Mouse (Mus musculus) hindbrain, embryonic 13.5 days (tissue): ENCODE data around the gene Pmel. TPM values are rescaled to one million over a fixed set of nuclear protein-coding genes. Genes with fewer than 3 reads are reported as not detected.

Experiments used
- ATAC-seq: fragments of 200-750 bp; cut with Nextera tagmentation; 2 replicates; pipeline ENCODE4 v1.8.0; 2017; ENCODE audit warnings: moderate TSS enrichment; ENCODE audit not compliant: low FRiP score
- H3K27ac ChIP-seq: fragments of 300-500 bp; sonication (generic); 2 replicates; pipeline ENCODE4 v1.5.1; 2015; ENCODE audit warnings: inconsistent platforms, mild to moderate bottlenecking, moderate library complexity
- H3K27me3 ChIP-seq: fragments of 300-500 bp; sonication (generic); 2 replicates; pipeline ENCODE4 v1.6.1; 2015; ENCODE audit warnings: mild to moderate bottlenecking, inconsistent platforms
- H3K36me3 ChIP-seq: fragments of 300-500 bp; sonication (generic); 2 replicates; pipeline ENCODE4 v1.6.1; 2015; ENCODE audit warnings: mild to moderate bottlenecking, inconsistent platforms
- H3K4me1 ChIP-seq: fragments of 300-500 bp; sonication (generic); replicated peaks from 2 replicates; pipeline ENCODE4 v1.6.1; 2015; ENCODE audit warnings: inconsistent platforms
- H3K4me2 ChIP-seq: fragments of 300-500 bp; sonication (generic); 2 replicates; pipeline ENCODE4 v1.6.1; 2015; ENCODE audit warnings: inconsistent platforms, mild to moderate bottlenecking, moderate library complexity
- H3K4me3 ChIP-seq: fragments of 300-500 bp; sonication (generic); 2 replicates; pipeline ENCODE4 v1.5.1; 2015; ENCODE audit warnings: mild to moderate bottlenecking, inconsistent platforms
- H3K9ac ChIP-seq: fragments of 300-500 bp; sonication (generic); 2 replicates; pipeline ENCODE4 v1.6.1; 2015; ENCODE audit warnings: mild to moderate bottlenecking, inconsistent platforms
- H3K9me3 ChIP-seq: fragments of 300-500 bp; sonication (generic); 2 replicates; pipeline ENCODE4 v1.6.1; 2016; ENCODE audit warnings: inconsistent platforms
- WGBS: fragments of 180-500 bp; shearing (Covaris S2); methylation state at CpG from one replicate; pipeline ENCODE4 v1.1.7; 2015; 5-methylcytosine and 5-hydroxymethylcytosine counted together
- polyA plus RNA-seq: library from polyadenylated mRNA; unstranded; fragments of >200 nt; fragmentation: Nextera tagmentation; extraction: Ambion mirVana; gene quantifications from 2 replicates; pipeline ENCODE4 v1.2.1, GENCODE M21; 2015

Pmel gene
- polyA plus RNA-seq, 1 experiment from 2014 or later, result 0.70 TPM

- Histone ChIP-seq H3K4me2 (peak overlapping the region; percentile 94), H3K9me3 (no peaks in the 10 kb centered on the region), H3K27me3 (peaks cover 63% of the 10 kb centered on the region), H3K9ac (peak overlapping the region; percentile 87), H3K27ac (no peak overlapping the region; the same call in 1 of the 2 replicates), H3K4me1 (peaks cover 34% of the 10 kb centered on the region), H3K36me3 (no peaks in the 10 kb centered on the region), H3K4me3 (peak overlapping the region; percentile 60)
- 19% methylated on average over 8 of the region's 8 CpGs for WGBS
- ATAC-seq, result no peak
Measured at GRCm38 (mm10) chr10:128744211-128744610, 40.2 kb downstream of the Pmel start.

GRCm38 (mm10) chr10:128744680-128745601 lies 40.9 kb downstream of the Pmel start, which contains the start of gene Dgka:
Dgka (minus strand) TSS chr10:128744855.
- peak within 1 kb of the TSS; percentile 94 for H3K4me2 ChIP-seq
- H3K4me1 ChIP-seq, result peaks cover 42% of the 10 kb centered on the region
- H3K9me3 ChIP-seq, result no peaks in the 10 kb centered on the region
- H3K4me3 ChIP-seq, result peak within 1 kb of the TSS; percentile 60
- no peaks in the 10 kb centered on the region for H3K36me3 ChIP-seq
- peaks cover 63% of the 10 kb centered on the region for H3K27me3 ChIP-seq
- peak within 1 kb of the TSS; percentile 12; the same call in 1 of the 2 replicates for H3K27ac ChIP-seq
- ATAC-seq, result no peak
- 24% methylated on average over 18 of the region's 18 CpGs for WGBS
- H3K9ac ChIP-seq, result peak within 1 kb of the TSS; percentile 87

- H3K4me1 ChIP-seq, result peaks cover 48% of the 10 kb centered on the region
- no peak overlapping the region for H3K4me2 ChIP-seq
- peaks cover 56% of the 10 kb centered on the region for H3K27me3 ChIP-seq
- WGBS, result 93% methylated on average over 10 of the region's 10 CpGs
- no peak overlapping the region for H3K27ac ChIP-seq
- no peaks in the 10 kb centered on the region for H3K9me3 ChIP-seq
- H3K4me3 ChIP-seq, result no peak overlapping the region
- ATAC-seq, result no peak
- no peak overlapping the region for H3K9ac ChIP-seq
- no peaks in the 10 kb centered on the region for H3K36me3 ChIP-seq
Measured at GRCm38 (mm10) chr10:128745946-128746613, 42.1 kb downstream of the Pmel start.

DNA sequence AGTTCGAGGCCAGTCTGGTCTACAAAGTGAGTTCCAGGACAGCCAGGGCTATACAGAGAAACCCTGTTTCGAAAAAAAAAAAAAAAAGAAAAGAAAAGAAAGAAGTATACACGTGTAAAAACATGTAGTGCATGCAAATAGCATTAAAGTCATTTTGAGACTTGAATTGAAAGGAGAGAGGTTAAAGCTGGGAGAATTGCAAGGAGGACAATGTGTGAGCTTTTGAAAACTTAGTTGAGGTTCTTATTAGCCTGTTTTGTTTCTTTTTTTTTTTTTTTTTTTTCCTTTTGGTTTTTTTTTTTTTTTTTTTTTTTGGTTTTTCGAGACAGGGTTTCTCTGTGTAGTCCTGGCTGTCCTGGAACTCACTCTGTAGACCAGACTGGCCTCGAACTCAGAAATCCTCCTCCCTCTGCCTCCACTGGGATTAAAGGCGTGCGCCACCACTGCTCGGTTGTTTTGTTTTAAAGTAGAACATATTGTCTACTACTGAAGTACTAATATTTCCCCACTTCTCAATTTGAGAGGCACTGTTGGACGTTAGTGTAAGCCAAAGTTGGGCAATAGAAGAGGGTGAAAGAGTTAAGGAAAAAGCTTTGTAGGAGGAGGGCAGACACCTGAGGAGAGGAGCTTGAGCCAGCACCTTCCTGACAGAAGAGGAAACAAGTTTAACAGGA lies 43.1 kb downstream of the Pmel start:
- no peaks in the 10 kb centered on the region for H3K9me3 ChIP-seq
- H3K27ac ChIP-seq, result peak overlapping the region; percentile 95
- 45% methylated on average over 9 of the region's 9 CpGs for WGBS
- peaks cover 48% of the 10 kb centered on the region for H3K4me1 ChIP-seq
- peaks cover 46% of the 10 kb centered on the region for H3K27me3 ChIP-seq
- no peaks in the 10 kb centered on the region for H3K36me3 ChIP-seq
- ATAC-seq, result no peak
- peak overlapping the region; percentile 76 for H3K4me3 ChIP-seq
- peak overlapping the region; percentile 88 for H3K9ac ChIP-seq
- peak overlapping the region; percentile 92 for H3K4me2 ChIP-seq

GRCm38 (mm10) chr10:128747646-128748251 lies 43.8 kb downstream of the Pmel start, which contains the start of gene Pym1:
Pym1 (plus strand) TSS chr10:128747889.
- no peak; the same call in none of the 2 replicates for ATAC-seq
- H3K4me3 ChIP-seq, result peak within 1 kb of the TSS; percentile 76
- H3K4me2 ChIP-seq, result peak within 1 kb of the TSS; percentile 92
- peaks cover under 1% of the 10 kb centered on the region; the same call in 1 of the 2 replicates for H3K36me3 ChIP-seq
- no peaks in the 10 kb centered on the region for H3K9me3 ChIP-seq
- peak within 1 kb of the TSS; percentile 88 for H3K9ac ChIP-seq
- H3K27me3 ChIP-seq, result peaks cover 40% of the 10 kb centered on the region
- peak within 1 kb of the TSS; percentile 95 for H3K27ac ChIP-seq
- peaks cover 47% of the 10 kb centered on the region for H3K4me1 ChIP-seq
- WGBS, result under 1% methylated on average over 36 of the region's 36 CpGs

GRCm38 (mm10) chr10:128748252-128748864 lies 44.4 kb downstream of the Pmel start:
- peaks cover 41% of the 10 kb centered on the region for H3K4me1 ChIP-seq
- peaks cover 6% of the 10 kb centered on the region; the same call in 1 of the 2 replicates for H3K36me3 ChIP-seq
- peaks cover 34% of the 10 kb centered on the region for H3K27me3 ChIP-seq
- no peaks in the 10 kb centered on the region for H3K9me3 ChIP-seq
- WGBS, result under 1% methylated on average over 37 of the region's 37 CpGs
- peak overlapping the region; percentile 76 for H3K4me3 ChIP-seq
- peak overlapping the region; percentile 95 for H3K27ac ChIP-seq
- peak overlapping the region; percentile 92 for H3K4me2 ChIP-seq
- ATAC-seq, result peak; percentile 93
- H3K9ac ChIP-seq, result peak overlapping the region; percentile 88

Other genes starting within 250 kb of the Pmel start
- gene Smarcc2, start 244.9 kb upstream of the Pmel start, polyA plus RNA-seq, result 195 and 196 TPM in 2 replicates
- 933 and 943 TPM in 2 replicates for gene Myl6, start 210.1 kb upstream of the Pmel start, polyA plus RNA-seq
- gene Myl6b, start 205.5 kb upstream of the Pmel start, polyA plus RNA-seq, result 4.1 and 4.2 TPM in 2 replicates
- gene Esyt1, start 178.3 kb upstream of the Pmel start, polyA plus RNA-seq, result 16.4 and 17.6 TPM in 2 replicates
- 19.7 and 20.9 TPM in 2 replicates for gene Zc3h10, start 156.4 kb upstream of the Pmel start, polyA plus RNA-seq
- gene Rpl41, start 154.9 kb upstream of the Pmel start, polyA plus RNA-seq, result 2,639 and 2,680 TPM in 2 replicates
- 125 and 129 TPM in 2 replicates for gene Pa2g4, start 138.2 kb upstream of the Pmel start, polyA plus RNA-seq
- 3.0 and 3.5 TPM in 2 replicates for gene Erbb3, start 114.5 kb upstream of the Pmel start, polyA plus RNA-seq
- 482 and 485 TPM in 2 replicates for gene Rps26, start 77.4 kb upstream of the Pmel start, polyA plus RNA-seq
- gene Ikzf4, start 58.2 kb upstream of the Pmel start, polyA plus RNA-seq, result 14.6 and 15.2 TPM in 2 replicates
- gene Suox, start 30.1 kb upstream of the Pmel start, polyA plus RNA-seq, result 14.4 and 14.6 TPM in 2 replicates
- gene Rab5b, start 7.9 kb upstream of the Pmel start, polyA plus RNA-seq, result 99.1 and 101 TPM in 2 replicates
- gene Cdk2, start 836 bp downstream of the Pmel start, polyA plus RNA-seq, result 26.0 and 26.7 TPM in 2 replicates
- gene Dgka, start 40.7 kb downstream of the Pmel start, polyA plus RNA-seq, result 6.5 and 7.0 TPM in 2 replicates
- gene Pym1, start 43.7 kb downstream of the Pmel start, polyA plus RNA-seq, result 46.5 and 50.0 TPM in 2 replicates
- 0.51 and 0.71 TPM in 2 replicates for gene Mmp19, start 86.7 kb downstream of the Pmel start, polyA plus RNA-seq
- gene Dnajc14, start 99.9 kb downstream of the Pmel start, polyA plus RNA-seq, result 57.5 and 59.5 TPM in 2 replicates
- gene Tmem198b, start 100.2 kb downstream of the Pmel start, polyA plus RNA-seq, result 17.9 and 18.8 TPM in 2 replicates
- gene Sarnp, start 113.1 kb downstream of the Pmel start, polyA plus RNA-seq, result 185 and 190 TPM in 2 replicates
- gene Ormdl2, start 117.5 kb downstream of the Pmel start, polyA plus RNA-seq, result 30.2 and 34.4 TPM in 2 replicates
- gene Gdf11, start 187.5 kb downstream of the Pmel start, polyA plus RNA-seq, result 10.2 and 10.3 TPM in 2 replicates
- gene Cd63, start 196.8 kb downstream of the Pmel start, polyA plus RNA-seq, result 198 and 229 TPM in 2 replicates
- gene Rdh5, start 218.7 kb downstream of the Pmel start, polyA plus RNA-seq, result 16.6 and 19.3 TPM in 2 replicates
- 281 and 286 TPM in 2 replicates for gene Bloc1s1, start 219.8 kb downstream of the Pmel start, polyA plus RNA-seq
- gene Itga7, start 229.6 kb downstream of the Pmel start, polyA plus RNA-seq, result 5.2 and 6.3 TPM in 2 replicates